Mouse (Mus musculus) inflammation-experienced regulatory T-cells (primary cell): Measurements from ENCODE around the gene Tent2. TPM values are rescaled to one million over a fixed set of nuclear protein-coding genes. Genes with fewer than 3 reads are reported as not detected.

Source experiments
- polyA plus RNA-seq, 2 experiments: library from polyadenylated mRNA; unstranded; fragments of 100-300 nt; shearing (Covaris generic); gene quantifications; one replicate each; pipeline ENCODE4 v1.2.1; 2017

The Tent2 gene
- polyA plus RNA-seq: 10 to 100 TPM; 63.4 to 69.9 TPM

DNA sequence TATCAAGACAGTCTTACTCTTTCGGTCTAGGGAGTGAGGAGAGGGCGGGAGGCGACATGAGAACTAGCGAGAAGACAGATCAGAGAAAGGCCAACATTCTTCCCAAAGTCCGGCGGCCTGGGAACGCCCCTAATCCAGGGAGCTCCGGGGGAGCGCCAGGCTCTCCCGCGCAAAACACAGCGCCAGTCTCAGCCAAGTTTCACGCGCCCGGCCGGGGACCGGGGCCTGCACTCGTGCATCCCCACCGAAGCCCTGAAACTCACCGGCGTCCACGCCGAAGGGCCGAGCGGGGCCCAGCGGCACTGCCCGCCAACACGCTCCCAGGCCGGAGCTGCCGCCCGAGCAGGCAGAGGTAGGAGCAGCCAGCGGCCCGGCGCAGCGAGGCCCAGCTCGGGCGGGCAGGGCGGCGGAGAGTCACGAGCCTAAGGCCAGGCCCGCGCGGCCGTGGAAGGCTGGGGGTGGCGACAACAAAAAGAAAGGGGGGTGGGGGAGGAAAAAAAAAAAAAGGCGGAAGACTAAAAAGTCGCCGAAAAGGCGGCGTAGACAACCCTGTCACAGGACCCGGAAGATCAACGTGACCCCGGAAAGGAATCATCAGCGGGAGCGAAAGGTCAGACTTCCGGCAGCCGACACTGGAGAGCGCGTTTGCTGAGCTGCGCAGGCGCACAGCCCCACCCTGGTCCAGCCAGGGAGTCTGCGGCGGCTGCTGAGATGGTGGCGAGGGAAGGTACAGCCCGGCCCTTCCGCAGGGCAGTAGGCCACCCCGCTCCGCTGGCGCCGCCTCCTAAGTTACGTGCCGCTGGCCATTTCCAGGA, at the start of gene Tent2:
Tent2 (minus strand) TSS at position 555 of the 815 bp plus-strand sequence.

DNA sequence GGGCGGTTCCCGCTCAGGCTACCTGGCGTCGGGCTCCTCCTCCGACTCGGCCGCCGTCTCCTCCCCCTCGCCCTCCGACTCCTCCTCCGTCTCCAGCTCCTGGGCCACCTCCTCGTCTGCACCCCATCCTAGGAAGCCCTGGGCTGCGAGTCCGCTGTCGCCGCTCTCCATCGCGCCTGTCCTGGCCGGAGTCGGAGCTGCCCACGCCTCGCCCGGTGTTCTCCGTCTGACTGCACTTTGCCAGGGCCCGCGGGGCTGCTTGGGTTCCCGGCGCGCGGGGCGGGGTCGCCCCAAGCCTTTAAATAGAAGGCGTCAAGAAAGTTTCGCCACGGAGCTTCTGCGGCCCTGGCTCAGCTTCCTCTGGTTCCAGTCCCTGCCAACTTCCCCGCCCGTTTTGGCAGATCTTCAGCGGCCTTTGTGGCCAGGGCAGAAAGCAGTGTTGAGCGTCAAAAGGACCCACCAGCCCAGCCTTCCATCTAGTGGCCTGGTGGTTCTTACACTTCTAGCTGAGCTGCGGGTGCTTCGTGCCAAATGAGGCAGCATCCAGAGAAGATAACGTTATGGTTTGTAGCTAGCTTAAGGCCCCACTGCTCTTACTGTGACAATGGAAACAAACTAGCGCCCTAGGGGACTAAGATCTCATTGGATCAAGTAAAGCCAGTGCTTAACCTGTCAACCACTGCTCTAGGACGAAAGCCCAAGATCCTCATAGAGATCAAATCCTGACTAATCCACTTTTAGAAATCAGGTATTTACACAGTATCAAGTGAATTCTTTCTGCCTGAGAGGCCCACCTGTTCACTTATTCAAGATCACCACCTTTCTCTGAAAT, 47.6 kb downstream of the Tent2 start, which contains the start of gene Cmya5:
Cmya5 (minus strand) TSS at position 389 of the 832 bp plus-strand sequence.

Other genes with a start within 250 kb of the Tent2 start
- 1 to 10 TPM in 1 of 2 experiments, under 1 TPM in 1; 0.22 to 1.3 TPM for gene Cmya5, start 47.7 kb downstream of the Tent2 start, polyA plus RNA-seq
- 10 to 100 TPM in 1 of 2 experiments, 1 to 10 TPM in 1; 7.2 to 12.3 TPM for gene Homer1, start 107.2 kb upstream of the Tent2 start, polyA plus RNA-seq